Mouse (Mus musculus): Measurements from ENCODE around the gene Edaradd. TPM values are rescaled to one million over a fixed set of nuclear protein-coding genes. Genes with fewer than 3 reads are reported as not detected.
"Not testable (repeated sequence)": the region's sequence is repeated elsewhere in the genome, so short reads cannot be mapped to it uniquely, and the experiment has no call there.

The Edaradd gene
- polyA plus RNA-seq, 1 experiment from 2014 or later, result 5.8 TPM

GRCm38 (mm10) chr13:12478301-12478700 lies 41.9 kb downstream of the Edaradd start:
- Histone ChIP-seq H3K9me3 (no peaks in the 10 kb centered on the region), H3K9ac (no peak overlapping the region), H3K36me3 (no peaks in the 10 kb centered on the region), H3K27me3 (no peaks in the 10 kb centered on the region), H3K27ac (no peak overlapping the region), H3K4me1 (no peaks in the 10 kb centered on the region), H3K4me2 (no peak overlapping the region), H3K4me3 (no peak overlapping the region)
- 79% methylated on average over 15 of the region's 15 CpGs for WGBS
- ATAC-seq (ENCODE audit: insufficient number of reproducible peaks, low FRiP score, low TSS enrichment, low read depth), result no peak

- no peak overlapping the region for H3K4me2 ChIP-seq
- H3K27ac ChIP-seq, result no peak overlapping the region
- ATAC-seq (ENCODE audit: insufficient number of reproducible peaks, low FRiP score, low TSS enrichment, low read depth), result no peak
- H3K4me1 ChIP-seq, result no peaks in the 10 kb centered on the region
- no peaks in the 10 kb centered on the region for H3K27me3 ChIP-seq
- no peak overlapping the region for H3K9ac ChIP-seq
- H3K36me3 ChIP-seq, result no peaks in the 10 kb centered on the region
- 85% methylated on average over 4 of the region's 4 CpGs for WGBS
- H3K4me3 ChIP-seq, result no peak overlapping the region
- no peaks in the 10 kb centered on the region for H3K9me3 ChIP-seq
Measured at GRCm38 (mm10) chr13:12476886-12477285, 43.4 kb downstream of the Edaradd start.

- no peak for ATAC-seq (ENCODE audit: insufficient number of reproducible peaks, low FRiP score, low TSS enrichment, low read depth)
- 79% methylated on average over 6 of the region's 6 CpGs for WGBS
- Histone ChIP-seq H3K27ac (no peak overlapping the region), H3K27me3 (no peaks in the 10 kb centered on the region), H3K4me2 (no peak overlapping the region), H3K4me1 (no peaks in the 10 kb centered on the region), H3K4me3 (no peak overlapping the region), H3K9me3 (no peaks in the 10 kb centered on the region), H3K9ac (no peak overlapping the region), H3K36me3 (no peaks in the 10 kb centered on the region)
Measured at GRCm38 (mm10) chr13:12475239-12475638, 45.0 kb downstream of the Edaradd start.

GRCm38 (mm10) chr13:12473724-12474378 lies 46.4 kb downstream of the Edaradd start:
- no peaks in the 10 kb centered on the region for H3K27me3 ChIP-seq
- 38% methylated on average over 8 of the region's 8 CpGs for WGBS
- no peaks in the 10 kb centered on the region for H3K36me3 ChIP-seq
- H3K4me3 ChIP-seq, result no peak overlapping the region
- no peak overlapping the region for H3K9ac ChIP-seq
- ATAC-seq (ENCODE audit: insufficient number of reproducible peaks, low FRiP score, low TSS enrichment, low read depth), result 0 out of 2 replicates have a peak, but pooled peaks have one; percentile 27
- no peak overlapping the region for H3K4me2 ChIP-seq
- H3K27ac ChIP-seq, result no peak overlapping the region
- H3K9me3 ChIP-seq, result no peaks in the 10 kb centered on the region
- no peaks in the 10 kb centered on the region for H3K4me1 ChIP-seq

- Histone ChIP-seq H3K4me3 (no peak overlapping the region), H3K4me1 (no peaks in the 10 kb centered on the region), H3K27me3 (no peaks in the 10 kb centered on the region), H3K9ac (no peak overlapping the region), H3K27ac (no peak overlapping the region), H3K9me3 (no peaks in the 10 kb centered on the region), H3K4me2 (no peak overlapping the region), H3K36me3 (no peaks in the 10 kb centered on the region)
- no peak for ATAC-seq (ENCODE audit: insufficient number of reproducible peaks, low FRiP score, low TSS enrichment, low read depth)
- WGBS, result 92% methylated on average over 1 of the region's 1 CpGs
Measured at GRCm38 (mm10) chr13:12468488-12468887, 51.8 kb downstream of the Edaradd start.

- Histone ChIP-seq H3K9ac (no peak within 1 kb of the TSS), H3K36me3 (no peaks in the 10 kb centered on the region), H3K4me1 (peaks cover 9% of the 10 kb centered on the region; the same call in 1 of the 2 replicates), H3K4me3 (no peak within 1 kb of the TSS), H3K9me3 (no peaks in the 10 kb centered on the region), H3K27me3 (no peaks in the 10 kb centered on the region), H3K4me2 (no peak within 1 kb of the TSS), H3K27ac (no peak within 1 kb of the TSS)
- 84% methylated on average over 1 of the region's 1 CpGs for WGBS
- no peak for ATAC-seq (ENCODE audit: insufficient number of reproducible peaks, low FRiP score, low TSS enrichment, low read depth)
Measured at GRCm38 (mm10) chr13:12464844-12465243, 55.4 kb downstream of the Edaradd start, which contains the start of gene Lgals8. TSS of gene Lgals8 (minus strand) at chr13:12464944.

GRCm38 (mm10) chr13:12464159-12464558 lies 56.1 kb downstream of the Edaradd start:
- H3K36me3 ChIP-seq; H3K27me3 ChIP-seq; H3K9me3 ChIP-seq; H3K4me2 ChIP-seq; H3K9ac ChIP-seq; H3K4me3 ChIP-seq; ATAC-seq (ENCODE audit: insufficient number of reproducible peaks, low FRiP score, low TSS enrichment, low read depth); H3K27ac ChIP-seq: not testable (repeated sequence)
- peaks cover 11% of the 10 kb centered on the region; the same call in 1 of the 2 replicates for H3K4me1 ChIP-seq
- WGBS, result 77% methylated on average over 6 of the region's 6 CpGs

- WGBS, result 78% methylated on average over 4 of the region's 4 CpGs
- Histone ChIP-seq H3K27ac (no peak overlapping the region), H3K27me3 (no peaks in the 10 kb centered on the region), H3K36me3 (no peaks in the 10 kb centered on the region), H3K4me2 (no peak overlapping the region), H3K9ac (no peak overlapping the region), H3K4me1 (peaks cover 11% of the 10 kb centered on the region; the same call in 1 of the 2 replicates), H3K9me3 (no peaks in the 10 kb centered on the region), H3K4me3 (no peak overlapping the region)
- no peak for ATAC-seq (ENCODE audit: insufficient number of reproducible peaks, low FRiP score, low TSS enrichment, low read depth)
Measured at GRCm38 (mm10) chr13:12462623-12463022, 57.6 kb downstream of the Edaradd start.

- ATAC-seq (ENCODE audit: insufficient number of reproducible peaks, low FRiP score, low TSS enrichment, low read depth), result no peak
- no peak overlapping the region for H3K27ac ChIP-seq
- H3K4me3 ChIP-seq, result peak overlapping the region; percentile 74
- H3K4me1 ChIP-seq, result peaks cover 11% of the 10 kb centered on the region; the same call in 1 of the 2 replicates
- peaks cover 3% of the 10 kb centered on the region for H3K36me3 ChIP-seq
- H3K4me2 ChIP-seq, result peak overlapping the region; percentile 73
- no peaks in the 10 kb centered on the region for H3K9me3 ChIP-seq
- under 1% methylated on average over 7 of the region's 7 CpGs for WGBS
- H3K27me3 ChIP-seq, result no peaks in the 10 kb centered on the region
- peak overlapping the region; percentile 66 for H3K9ac ChIP-seq
Measured at GRCm38 (mm10) chr13:12461730-12462119, 58.5 kb downstream of the Edaradd start.

GRCm38 (mm10) chr13:12460881-12461729 lies 59.1 kb downstream of the Edaradd start:
- peak; percentile 92 for ATAC-seq (ENCODE audit: insufficient number of reproducible peaks, low FRiP score, low TSS enrichment, low read depth)
- Histone ChIP-seq H3K4me1 (peaks cover 11% of the 10 kb centered on the region; the same call in 1 of the 2 replicates), H3K27ac (peak overlapping the region; percentile 77), H3K9me3 (no peaks in the 10 kb centered on the region), H3K36me3 (peaks cover 6% of the 10 kb centered on the region), H3K4me2 (peak overlapping the region; percentile 73), H3K27me3 (no peaks in the 10 kb centered on the region), H3K9ac (peak overlapping the region; percentile 66), H3K4me3 (peak overlapping the region; percentile 74)
- WGBS, result under 1% methylated on average over 59 of the region's 59 CpGs

- Histone ChIP-seq H3K4me2 (peak overlapping the region; percentile 73), H3K9me3 (no peaks in the 10 kb centered on the region), H3K27ac (peak overlapping the region; percentile 77), H3K4me1 (peaks cover 11% of the 10 kb centered on the region; the same call in 1 of the 2 replicates), H3K4me3 (peak overlapping the region; percentile 74), H3K36me3 (peaks cover 9% of the 10 kb centered on the region), H3K9ac (peak overlapping the region; percentile 66), H3K27me3 (no peaks in the 10 kb centered on the region)
- 4% methylated on average over 8 of the region's 8 CpGs for WGBS
- no peak for ATAC-seq (ENCODE audit: insufficient number of reproducible peaks, low FRiP score, low TSS enrichment, low read depth)
Measured at GRCm38 (mm10) chr13:12460443-12460842, 59.8 kb downstream of the Edaradd start.

- H3K9ac ChIP-seq, result no peak overlapping the region
- ATAC-seq (ENCODE audit: insufficient number of reproducible peaks, low FRiP score, low TSS enrichment, low read depth), result no peak
- H3K4me2 ChIP-seq, result no peak overlapping the region
- H3K4me1 ChIP-seq, result peaks cover 7% of the 10 kb centered on the region; the same call in 1 of the 2 replicates
- no peak overlapping the region for H3K4me3 ChIP-seq
- no peaks in the 10 kb centered on the region for H3K27me3 ChIP-seq
- no peak overlapping the region for H3K27ac ChIP-seq
- no peaks in the 10 kb centered on the region for H3K9me3 ChIP-seq
- peaks cover 35% of the 10 kb centered on the region for H3K36me3 ChIP-seq
- WGBS, result 70% methylated on average over 7 of the region's 7 CpGs
Measured at GRCm38 (mm10) chr13:12456711-12457110, 63.5 kb downstream of the Edaradd start.
